Mouse (Mus musculus) ES-E14 (cell line): ENCODE measurements around the gene Ccr10.

Experiments
- CHD2 ChIP-seq: IDR thresholded peaks from 2 replicates; pipeline ENCODE4 v1.6.1; 2014; ENCODE audit warnings: mild to moderate bottlenecking, low read depth, low read length, inconsistent platforms
- MAFK ChIP-seq: IDR thresholded peaks from 2 replicates; pipeline ENCODE4 v1.6.1; 2014; ENCODE audit warnings: mild to moderate bottlenecking, low read depth, low read length, inconsistent platforms; ENCODE audit not compliant: insufficient read depth
- ZC3H11A ChIP-seq: IDR thresholded peaks from 2 replicates; pipeline ENCODE4 v1.6.1; 2012; ENCODE audit warnings: low read depth, mild to moderate bottlenecking, inconsistent platforms, low read length, borderline replicate concordance
- ZNF384 ChIP-seq: IDR thresholded peaks from 2 replicates; pipeline ENCODE4 v1.6.1; 2012; ENCODE audit warnings: low read depth, low read length, inconsistent platforms

- TF ChIP-seq MAFK: no peak
- no peak for TF ChIP-seq ZNF384
- no peak for TF ChIP-seq ZC3H11A
- no peak for TF ChIP-seq CHD2
Observed at GRCm38 (mm10) chr11:101184984-101185383, 9.7 kb upstream of the Ccr10 start.
